Mouse (Mus musculus) stomach, adult 2 months (tissue): ENCODE data around the gene Ece1. TPM values are rescaled to one million over a fixed set of nuclear protein-coding genes. Genes with fewer than 3 reads are reported as not detected.

Source experiments
- polyA plus RNA-seq: library from polyadenylated mRNA; depleted of rRNA; stranded (reverse); fragments of >200 nt; gene quantifications from 2 replicates; pipeline ENCODE4 v1.2.3, GENCODE M21; 2012; rRNA removed

Ece1 gene
- polyA plus RNA-seq: 17.4 and 17.5 TPM in 2 replicates

GRCm38 (mm10) chr4:137862019-137862418, at the start of gene Ece1:
Ece1 (plus strand) TSS chr4:137862237.

DNA sequence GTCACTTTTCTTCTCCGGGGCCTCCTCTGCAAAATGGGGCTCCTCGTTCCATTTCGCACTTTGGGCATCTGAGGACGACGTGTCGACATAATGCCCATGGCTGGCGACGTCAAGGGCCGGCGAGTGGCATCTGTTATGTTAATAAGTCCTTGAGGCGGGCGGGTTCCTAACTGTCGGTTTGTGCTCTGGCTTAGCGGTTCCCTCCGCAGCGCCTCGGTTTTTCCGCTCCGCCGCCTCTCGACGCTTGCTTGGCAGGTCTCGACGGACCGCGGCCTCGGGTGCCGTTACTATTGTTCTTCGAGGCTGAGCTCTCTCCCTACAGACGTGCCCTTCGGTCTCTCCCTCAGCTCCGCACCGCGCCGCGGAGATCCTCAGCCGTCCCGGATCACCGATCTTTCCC, 130.9 kb downstream of the Ece1 start, which contains the start of gene Eif4g3:
Eif4g3 (plus strand) TSS at position 133 of the 400 bp plus-strand sequence.

Other genes starting within 250 kb of the Ece1 start
- 190 and 238 TPM in 2 replicates for gene Rap1gap, start 197.5 kb upstream of the Ece1 start, polyA plus RNA-seq
- 2.4 and 3.2 TPM in 2 replicates for gene Alpl, start 65.9 kb upstream of the Ece1 start, polyA plus RNA-seq
- 10.9 and 16.0 TPM in 2 replicates for gene Eif4g3, start 130.8 kb downstream of the Ece1 start, polyA plus RNA-seq